Mouse (Mus musculus): Measurements from ENCODE around the gene Large1.

GRCm38 (mm10) chr8:73350366-73350765 lies 3.0 kb downstream of the Large1 start:
- TF ChIP-seq CTCF (conservative IDR thresholded peaks at IDR 0.05; ENCODE audit: low read length) (peak; percentile 70), NANOG (IDR thresholded peaks at IDR 0.05; ENCODE audit: borderline replicate concordance, low read length) (no peak)

Measured in E14TG2a.4 (cell line).